Mouse (Mus musculus) ES-E14 (cell line): ENCODE measurements at regions not wholly inside any gene's neighbourhood (a gene's known extent, or its start where the extent isn't known, plus 50 kb on each side); places are given as distances from the start of the nearest gene placed in this dataset.
"Not testable (repeated sequence)": the region's sequence is repeated elsewhere in the genome, so short reads cannot be mapped to it uniquely, and the experiment has no call there.

Experiments used
- CHD2 ChIP-seq: IDR thresholded peaks from 2 replicates; pipeline ENCODE4 v1.6.1; 2014; ENCODE audit warnings: mild to moderate bottlenecking, low read depth, low read length, inconsistent platforms
- HCFC1 ChIP-seq: IDR thresholded peaks from 2 replicates; pipeline ENCODE4 v1.6.1; 2012; ENCODE audit warnings: low read length, inconsistent platforms, borderline replicate concordance; ENCODE audit not compliant: insufficient read depth
- MAFK ChIP-seq: IDR thresholded peaks from 2 replicates; pipeline ENCODE4 v1.6.1; 2014; ENCODE audit warnings: mild to moderate bottlenecking, low read depth, low read length, inconsistent platforms; ENCODE audit not compliant: insufficient read depth
- ZC3H11A ChIP-seq: IDR thresholded peaks from 2 replicates; pipeline ENCODE4 v1.6.1; 2012; ENCODE audit warnings: low read depth, mild to moderate bottlenecking, inconsistent platforms, low read length, borderline replicate concordance
- ZNF384 ChIP-seq: IDR thresholded peaks from 2 replicates; pipeline ENCODE4 v1.6.1; 2012; ENCODE audit warnings: low read depth, low read length, inconsistent platforms

DNA sequence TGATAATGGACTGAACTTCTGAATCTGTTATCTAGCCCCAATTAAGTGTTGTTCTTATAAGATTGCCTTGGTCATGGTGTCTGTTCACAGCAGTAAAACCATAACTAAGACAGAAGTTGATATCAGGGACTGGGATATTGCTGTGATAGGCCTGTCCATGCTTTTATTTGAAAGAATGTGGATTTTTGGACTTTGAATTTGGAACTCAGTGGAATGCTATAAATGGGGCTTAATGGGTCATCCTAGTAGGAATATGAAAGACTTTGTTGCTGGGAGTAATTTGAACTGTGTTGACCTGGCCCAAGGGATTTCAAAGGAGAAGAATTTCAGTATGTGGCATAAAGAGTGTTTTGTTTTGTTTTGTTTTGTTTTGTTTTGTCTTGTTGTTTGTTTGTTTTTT lies 160.5 kb upstream of the Cenpw start:
- TF ChIP-seq CHD2, ZC3H11A, MAFK, ZNF384, HCFC1: not testable (repeated sequence)
